Mouse (Mus musculus): ENCODE measurements around the gene Gm45062.

GRCm38 (mm10) chr6:8423142-8423541 is 163.9 kb downstream of the Gm45062 start:
- no peak for TF ChIP-seq CTCF (IDR thresholded peaks at IDR 0.05; ENCODE audit: low read depth, low read length)
- TF ChIP-seq EP300 (IDR thresholded peaks at IDR 0.05; ENCODE audit: insufficient read depth, low read depth, low read length) = no peak
- no peak for TF ChIP-seq POLR2A (IDR thresholded peaks at IDR 0.05; ENCODE audit: insufficient read depth, low read length)

All from ES-Bruce4 (cell line).